Mouse (Mus musculus) spleen, adult 2 months (tissue): Measurements from ENCODE around the gene Tpx2.

Experiments
- CTCF ChIP-seq: fragments of 200-500 bp; IDR thresholded peaks from 2 replicates; pipeline ENCODE4 v1.5.1; 2011; ENCODE audit warnings: mild to moderate bottlenecking, inconsistent platforms; ENCODE audit not compliant: insufficient read depth, insufficient read length, insufficient replicate concordance; ENCODE audit errors: extremely low read depth
- POLR2A ChIP-seq: fragments of 200-500 bp; IDR thresholded peaks from 2 replicates; pipeline ENCODE4 v1.6.1; 2011; ENCODE audit warnings: low read depth, low read length, inconsistent platforms

- TF ChIP-seq CTCF (peak; percentile 100), POLR2A (no peak)
These were observed 16.5 kb upstream of the Tpx2 start, which contains the start of gene Bcl2l1 for GRCm38 (mm10) chr2:152831019-152831878.
